Mouse (Mus musculus) liver, postnatal 0 days (tissue): ENCODE results near the gene Hopx. TPM values are rescaled to one million over a fixed set of nuclear protein-coding genes. Genes with fewer than 3 reads are reported as not detected.

ENCODE experiments used
- ATAC-seq: fragments of 200-750 bp; cut with Nextera tagmentation; 2 replicates; pipeline ENCODE4 v1.8.0; 2017; ENCODE audit warnings: mild to moderate bottlenecking, moderate library complexity
- DNase-seq: peaks from one replicate; pipeline ENCODE4 v3.0.0-alpha.2; 2016
- H3K27ac ChIP-seq: fragments of 300-500 bp; sonication (generic); 2 replicates; pipeline ENCODE4 v1.5.1; 2014; ENCODE audit warnings: antibody characterized with exemption, moderate library complexity, mild to moderate bottlenecking, low read depth
- H3K27me3 ChIP-seq: fragments of 300-500 bp; sonication (generic); 2 replicates; pipeline ENCODE4 v1.6.1; 2014; ENCODE audit warnings: low read length, control low read depth, mixed read lengths; ENCODE audit not compliant: insufficient read depth
- H3K36me3 ChIP-seq: fragments of 300-500 bp; sonication (generic); replicated peaks from 2 replicates; pipeline ENCODE4 v1.6.1; 2014; ENCODE audit warnings: mild to moderate bottlenecking, control low read depth, low read length, moderate library complexity, mixed read lengths; ENCODE audit not compliant: insufficient read depth
- H3K4me1 ChIP-seq: fragments of 300-500 bp; sonication (generic); 2 replicates; pipeline ENCODE4 v1.6.1; 2014; ENCODE audit warnings: antibody characterized with exemption, mild to moderate bottlenecking, control low read depth; ENCODE audit not compliant: insufficient read depth
- H3K4me2 ChIP-seq: fragments of 300-500 bp; sonication (generic); 2 replicates; pipeline ENCODE4 v1.6.1; 2014; ENCODE audit warnings: low read depth, mild to moderate bottlenecking, low read length, moderate library complexity, mixed read lengths
- H3K4me3 ChIP-seq: fragments of 300-500 bp; sonication (generic); 2 replicates; pipeline ENCODE4 v1.5.1; 2014; ENCODE audit warnings: low read depth, low read length
- H3K9ac ChIP-seq: fragments of 300-500 bp; sonication (generic); replicated peaks from 2 replicates; pipeline ENCODE4 v1.6.1; 2014; ENCODE audit warnings: mild to moderate bottlenecking, moderate library complexity
- H3K9me3 ChIP-seq: fragments of 300-500 bp; sonication (generic); 2 replicates; pipeline ENCODE4 v1.6.1; 2016; ENCODE audit warnings: mild to moderate bottlenecking, control low read depth, low read length, mixed read lengths
- CTCF ChIP-seq: sonication (generic); IDR thresholded peaks from 2 replicates; pipeline ENCODE4 v1.5.1; 2016; ENCODE audit warnings: antibody characterized with exemption, low read depth
- EP300 ChIP-seq: IDR thresholded peaks from 2 replicates; pipeline ENCODE4 v1.6.1; 2016; ENCODE audit warnings: antibody characterized with exemption, low read depth, mild to moderate bottlenecking
- WGBS: fragments of 180-500 bp; shearing (Covaris S2); extraction: QIAGEN DNeasy Blood & Tissue Kit; methylation state at CpG from one replicate; pipeline ENCODE4 v1.1.7; 2014; ENCODE audit not compliant: insufficient replicate concordance; 5-methylcytosine and 5-hydroxymethylcytosine counted together
- polyA plus RNA-seq: library from polyadenylated mRNA; unstranded; fragments of >200 nt; fragmentation: Nextera tagmentation; extraction: Ambion mirVana; gene quantifications from 2 replicates; pipeline ENCODE4 v1.2.1, GENCODE M21; 2015

Hopx gene
- polyA plus RNA-seq, 1 experiment from 2014 or later: 0.95 TPM

DNA sequence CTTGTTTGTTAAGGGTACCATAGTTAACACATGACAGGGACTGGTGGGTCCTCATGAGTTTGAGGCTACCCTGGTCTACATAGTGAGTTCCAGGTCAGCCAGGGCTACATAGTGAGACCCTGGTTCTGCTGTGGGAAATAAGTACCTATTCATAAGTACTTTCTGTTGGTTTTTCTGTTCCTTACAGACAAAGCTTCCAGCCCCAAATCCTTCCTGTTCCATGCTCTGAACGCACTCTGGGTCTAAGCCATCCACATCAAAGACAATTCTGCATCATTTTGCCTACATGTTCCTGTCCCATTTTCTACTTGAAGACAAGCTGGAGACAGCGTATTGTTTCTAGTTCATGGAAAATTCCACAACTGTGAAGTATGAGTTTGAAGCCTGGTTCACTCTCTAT lies 20.0 kb upstream of the Hopx start:
- H3K27me3 ChIP-seq: no peaks in the 10 kb centered on the region
- H3K27ac ChIP-seq: no peak overlapping the region
- DNase-seq (no peak), ATAC-seq (no peak)
- no peaks in the 10 kb centered on the region for H3K36me3 ChIP-seq
- H3K4me3 ChIP-seq: no peak overlapping the region
- H3K9ac ChIP-seq: no peak overlapping the region
- WGBS: 91% methylated on average over 2 of the region's 2 CpGs
- peaks cover 27% of the 10 kb centered on the region for H3K4me1 ChIP-seq
- no peak for TF ChIP-seq CTCF
- no peak for TF ChIP-seq EP300
- H3K4me2 ChIP-seq: no peak overlapping the region
- H3K9me3 ChIP-seq: no peaks in the 10 kb centered on the region

DNA sequence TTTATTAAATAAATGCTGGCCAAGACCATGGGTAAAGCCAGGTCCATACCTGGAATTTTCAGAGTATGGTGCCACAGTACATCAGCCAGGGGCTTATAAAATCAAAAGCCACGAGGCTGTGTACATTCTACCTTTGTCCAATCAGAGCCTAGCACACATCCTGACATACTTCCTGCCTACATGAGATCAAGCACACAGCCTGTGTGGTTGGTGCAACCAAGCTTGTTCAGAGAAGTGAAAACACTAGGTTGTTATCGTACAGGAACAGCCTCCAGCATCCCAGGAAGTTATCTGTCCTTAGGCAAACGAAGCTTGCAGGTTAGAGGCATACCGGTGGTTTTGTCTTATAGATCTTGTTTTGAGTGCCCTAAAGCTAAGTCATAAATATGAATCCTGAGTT lies 19.5 kb upstream of the Hopx start:
- WGBS: 39% methylated on average over 4 of the region's 4 CpGs
- Histone ChIP-seq H3K9me3 (no peaks in the 10 kb centered on the region), H3K27ac (peak overlapping the region; percentile 3; the same call in 1 of the 2 replicates), H3K36me3 (no peaks in the 10 kb centered on the region), H3K27me3 (no peaks in the 10 kb centered on the region), H3K4me3 (no peak overlapping the region), H3K4me1 (peaks cover 28% of the 10 kb centered on the region), H3K9ac (no peak overlapping the region), H3K4me2 (no peak overlapping the region)
- no peak for DNase-seq
- ATAC-seq: peak; percentile 88
- TF ChIP-seq EP300 (peak; percentile 91), CTCF (no peak)

DNA sequence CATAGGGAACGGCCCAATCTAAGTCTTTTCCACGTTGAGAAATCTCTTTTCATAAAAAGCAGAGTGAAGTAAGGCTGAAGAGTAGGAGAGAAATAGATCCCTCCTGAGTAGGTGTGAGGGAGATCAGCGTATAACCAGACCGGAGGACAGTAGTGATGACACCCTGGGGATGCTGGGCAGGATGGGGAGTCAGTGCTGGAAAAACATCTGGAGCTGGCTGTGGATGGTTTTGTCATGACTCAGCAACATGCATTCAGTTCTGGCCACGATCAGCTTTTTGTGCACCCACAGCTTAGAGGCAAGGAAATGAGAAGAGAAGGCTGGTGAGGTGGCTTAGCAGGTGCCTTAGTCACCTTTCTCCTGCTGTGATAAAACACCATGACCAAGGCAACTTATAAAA lies 19.0 kb upstream of the Hopx start:
- H3K9ac ChIP-seq: no peak overlapping the region
- no peak overlapping the region for H3K4me2 ChIP-seq
- TF ChIP-seq CTCF: no peak
- TF ChIP-seq EP300: no peak
- no peaks in the 10 kb centered on the region for H3K27me3 ChIP-seq
- peak overlapping the region; percentile 3; the same call in 1 of the 2 replicates for H3K27ac ChIP-seq
- peaks cover 28% of the 10 kb centered on the region for H3K4me1 ChIP-seq
- WGBS: 68% methylated on average over 5 of the region's 5 CpGs
- H3K4me3 ChIP-seq: no peak overlapping the region
- H3K36me3 ChIP-seq: no peaks in the 10 kb centered on the region
- DNase-seq (no peak), ATAC-seq (no peak)
- no peaks in the 10 kb centered on the region for H3K9me3 ChIP-seq

DNA sequence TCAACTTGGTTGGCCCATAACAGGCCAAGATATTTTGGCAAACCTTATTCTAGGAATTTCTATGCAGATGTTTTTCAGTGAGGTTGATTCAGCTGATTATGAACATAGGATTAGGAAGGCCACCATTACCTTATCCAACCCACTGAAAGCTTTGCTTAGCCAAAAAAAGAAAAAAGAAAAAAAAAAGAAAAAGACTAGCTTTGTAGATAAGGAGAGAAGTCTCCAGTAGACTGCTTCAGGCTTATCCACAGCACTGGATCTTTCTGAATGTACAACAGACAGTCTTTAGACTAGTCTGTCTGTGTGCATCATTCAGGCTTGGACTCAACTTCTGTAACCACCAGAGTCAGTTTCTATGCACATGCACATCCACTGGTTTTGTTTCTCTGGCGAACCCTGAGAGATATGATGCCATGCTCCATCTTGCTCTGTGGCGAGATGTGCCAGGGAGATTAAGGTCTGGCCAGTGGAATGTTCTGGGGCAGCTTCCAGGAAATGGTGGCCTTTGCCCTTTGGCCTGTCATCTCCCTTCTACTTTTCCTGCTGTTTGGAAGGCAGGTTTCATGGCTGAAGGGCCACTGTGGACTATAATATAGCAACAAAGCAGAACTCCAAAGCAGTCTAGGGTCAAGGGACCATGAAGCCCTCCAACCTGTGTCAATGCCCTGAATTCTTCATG lies 17.7 kb upstream of the Hopx start:
- WGBS: 58% methylated on average over 2 of the region's 2 CpGs
- H3K9me3 ChIP-seq: no peaks in the 10 kb centered on the region

DNA sequence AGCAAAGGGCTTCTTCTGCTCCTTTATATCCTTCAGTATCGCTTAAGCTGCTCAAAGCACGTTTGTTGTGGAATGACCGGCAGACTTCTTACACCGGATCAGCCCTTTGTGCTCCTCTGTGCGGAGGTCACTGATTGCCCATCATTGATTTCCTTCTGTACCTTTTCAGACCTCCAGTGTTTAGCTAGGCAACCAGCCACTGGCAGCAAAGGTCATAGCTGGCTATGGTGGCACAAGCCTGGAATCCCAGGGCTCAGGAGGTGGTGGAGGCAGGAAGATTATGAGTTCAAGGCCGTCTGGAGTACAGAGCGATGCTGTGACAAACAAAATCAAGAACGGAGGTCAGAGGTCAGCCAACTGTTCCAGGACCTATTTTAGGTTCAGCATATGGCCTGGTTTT lies 17.0 kb upstream of the Hopx start:
- no peak for TF ChIP-seq EP300
- no peak for TF ChIP-seq CTCF
- Histone ChIP-seq H3K36me3 (no peaks in the 10 kb centered on the region), H3K4me2 (no peak overlapping the region), H3K27ac (peak overlapping the region; percentile 44; the same call in 1 of the 2 replicates), H3K9me3 (no peaks in the 10 kb centered on the region), H3K27me3 (no peaks in the 10 kb centered on the region), H3K9ac (no peak overlapping the region), H3K4me1 (peaks cover 23% of the 10 kb centered on the region), H3K4me3 (no peak overlapping the region)
- DNase-seq (peak; percentile 47), ATAC-seq (peak; percentile 83)
- 76% methylated on average over 8 of the region's 8 CpGs for WGBS

More for the DNA sequence above, 17.7 kb upstream of the Hopx start:
- no peak overlapping the region for H3K9ac ChIP-seq
- peaks cover 25% of the 10 kb centered on the region for H3K4me1 ChIP-seq
- no peak overlapping the region for H3K4me2 ChIP-seq
- TF ChIP-seq EP300 (no peak), CTCF (no peak)
- DNase-seq: no peak
- H3K4me3 ChIP-seq: no peak overlapping the region
- H3K27ac ChIP-seq: 0 out of 2 replicates have a peak overlapping the region, but pooled peaks have one; percentile 44
- no peaks in the 10 kb centered on the region for H3K36me3 ChIP-seq
- H3K27me3 ChIP-seq: no peaks in the 10 kb centered on the region
- ATAC-seq: no peak

DNA sequence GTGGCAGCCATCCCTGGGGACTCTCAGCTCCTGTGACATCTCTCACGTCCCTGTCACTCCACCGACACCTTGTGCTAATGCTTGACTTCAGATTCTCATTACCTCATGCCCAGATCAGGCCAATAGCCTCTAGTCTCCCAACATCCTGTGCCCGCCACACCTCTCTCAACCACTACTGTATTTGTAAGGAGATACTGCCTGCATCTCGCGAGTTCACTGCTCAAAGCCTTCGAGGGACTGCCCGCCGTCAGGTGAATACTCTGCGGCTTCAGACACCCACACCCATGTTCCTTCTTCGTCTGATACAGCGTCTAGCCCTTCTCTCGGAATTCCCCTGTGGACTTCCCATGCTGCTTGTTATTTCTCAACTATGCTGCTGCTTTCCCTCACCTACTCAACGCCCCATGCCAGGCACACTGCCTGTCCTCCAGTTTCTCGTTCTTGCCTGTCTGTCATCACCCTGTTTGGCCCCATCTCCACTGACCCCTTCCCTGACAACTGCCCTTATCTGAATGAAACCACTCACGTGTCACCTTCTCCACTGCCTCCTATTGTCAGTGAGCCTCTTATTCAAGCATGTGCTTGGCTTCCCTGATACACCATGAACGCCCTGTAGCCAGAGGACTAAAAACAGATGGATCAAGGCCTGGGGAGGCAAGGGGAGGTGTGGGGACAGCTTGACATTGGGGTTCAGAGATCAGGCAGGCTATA lies 15.5 kb upstream of the Hopx start:
- Histone ChIP-seq H3K27ac (no peak overlapping the region; the same call in 1 of the 2 replicates), H3K4me3 (no peak overlapping the region), H3K4me1 (peaks cover 23% of the 10 kb centered on the region), H3K4me2 (no peak overlapping the region), H3K9me3 (no peaks in the 10 kb centered on the region), H3K27me3 (no peaks in the 10 kb centered on the region), H3K36me3 (no peaks in the 10 kb centered on the region), H3K9ac (no peak overlapping the region)
- DNase-seq (no peak), ATAC-seq (no peak)
- TF ChIP-seq CTCF (no peak), EP300 (no peak)
- WGBS: 68% methylated on average over 16 of the region's 16 CpGs
